Mouse (Mus musculus) neutrophil, adult 65 days (primary cell): Measurements from ENCODE around the gene Olfr935. TPM values are rescaled to one million over a fixed set of nuclear protein-coding genes. Genes with fewer than 3 reads are reported as not detected.

ENCODE experiments used
- total RNA-seq: library from RNA; stranded (reverse); gene quantifications from 2 replicates; pipeline ENCODE4 v1.2.4, GENCODE M21; 2023

Olfr935 gene
- not detected in 2 replicates for total RNA-seq

GRCm38 (mm10) chr9:38999583-38999982 lies at the start of gene Olfr935:
Olfr935 (minus strand) TSS chr9:38999683.

DNA sequence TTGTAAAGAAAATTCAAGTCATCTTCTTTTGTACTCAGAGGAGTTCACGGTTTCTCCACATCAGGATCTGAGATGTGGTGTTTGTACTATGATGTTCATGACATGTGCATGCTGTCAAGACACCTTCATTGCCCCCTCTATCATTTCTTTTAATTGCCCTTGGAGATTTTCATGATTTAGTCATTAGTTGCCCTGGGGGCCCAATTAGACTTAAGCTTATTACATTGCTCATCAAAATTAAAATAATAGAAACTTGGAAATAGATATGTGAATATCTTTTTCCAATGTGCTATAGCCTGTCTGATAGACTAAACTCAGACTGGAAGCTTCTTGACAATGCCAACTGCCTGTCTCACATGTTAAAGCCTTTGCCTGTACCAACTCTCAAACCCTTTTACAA lies 23.8 kb upstream of the Olfr935 start, which contains the start of gene Olfr146:
Gene Olfr146 (minus strand): TSS at position 101 of the 400 bp plus-strand sequence.

DNA sequence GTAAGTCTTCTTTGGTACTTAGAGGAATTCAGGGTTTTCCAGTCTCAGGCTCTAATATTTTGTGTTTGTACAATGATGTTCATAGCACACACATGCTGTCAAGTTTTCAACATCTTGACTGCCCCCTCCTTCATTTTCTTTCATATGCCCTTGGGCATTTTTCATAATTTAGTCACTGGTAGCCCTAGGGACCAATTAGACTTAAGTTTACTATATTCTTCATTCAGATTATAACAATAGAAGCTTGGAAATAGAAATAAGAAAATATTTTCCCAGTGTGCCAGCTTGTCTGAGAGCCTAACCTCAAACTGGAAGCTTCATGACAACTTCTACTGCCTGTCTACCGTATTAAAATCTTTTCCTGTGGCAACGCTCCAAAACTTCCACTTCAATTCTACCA lies 11.3 kb downstream of the Olfr935 start, which contains the start of gene Olfr934:
Gene Olfr934 (minus strand): TSS at position 101 of the 400 bp plus-strand sequence.

GRCm38 (mm10) chr9:38972013-38972412 lies 27.5 kb downstream of the Olfr935 start, which contains the start of gene Olfr933:
Olfr933 (plus strand) TSS chr9:38972313.

Other genes starting within 250 kb of the Olfr935 start
- 0.16 TPM in 1 of 2 replicates, not detected in the other for gene Olfr920, start 247.4 kb downstream of the Olfr935 start, total RNA-seq
- gene Olfr921, start 226.6 kb downstream of the Olfr935 start, total RNA-seq, result not detected in 2 replicates
- gene Olfr922, start 185.1 kb downstream of the Olfr935 start, total RNA-seq, result not detected in 2 replicates
- not detected in 2 replicates for gene Olfr923, start 173.1 kb downstream of the Olfr935 start, total RNA-seq
- not detected in 2 replicates for gene Olfr924, start 155.2 kb downstream of the Olfr935 start, total RNA-seq
- not detected in 2 replicates for gene Olfr26, start 144.6 kb downstream of the Olfr935 start, total RNA-seq
- gene Olfr926, start 122.6 kb downstream of the Olfr935 start, total RNA-seq, result not detected in 2 replicates
- gene Olfr930, start 69.9 kb downstream of the Olfr935 start, total RNA-seq, result not detected in 2 replicates
- not detected in 2 replicates for gene Olfr933, start 27.4 kb downstream of the Olfr935 start, total RNA-seq
- gene Olfr934, start 11.4 kb downstream of the Olfr935 start, total RNA-seq, result not detected in 2 replicates
- not detected in 2 replicates for gene Olfr146, start 23.7 kb upstream of the Olfr935 start, total RNA-seq
- not detected in 2 replicates for gene Olfr937, start 65.3 kb upstream of the Olfr935 start, total RNA-seq
- not detected in 2 replicates for gene Olfr938, start 79.2 kb upstream of the Olfr935 start, total RNA-seq
- gene Olfr27, start 128.4 kb upstream of the Olfr935 start, total RNA-seq, result not detected in 2 replicates
- gene Olfr943, start 166.6 kb upstream of the Olfr935 start, total RNA-seq, result not detected in 2 replicates
- gene Olfr944, start 202.2 kb upstream of the Olfr935 start, total RNA-seq, result not detected in 2 replicates